Mouse (Mus musculus) stomach, postnatal 0 days (tissue): ENCODE measurements around the gene Ltb4r2. TPM values are rescaled to one million over a fixed set of nuclear protein-coding genes. Genes with fewer than 3 reads are reported as not detected.
"Not testable (repeated sequence)": the region's sequence is repeated elsewhere in the genome, so short reads cannot be mapped to it uniquely, and the experiment has no call there.

Experiments
- ATAC-seq: fragments of 200-750 bp; cut with Nextera tagmentation; 2 replicates; pipeline ENCODE4 v1.8.0; 2017; ENCODE audit not compliant: low FRiP score, low TSS enrichment
- DNase-seq: peaks from one replicate; pipeline ENCODE4 v3.0.0-alpha.2; 2016; ENCODE audit warnings: low spot score
- H3K27ac ChIP-seq: fragments of 300-500 bp; sonication (generic); replicated peaks from 2 replicates; pipeline ENCODE4 v1.5.1; 2014; ENCODE audit warnings: mild to moderate bottlenecking, control low read depth
- H3K27me3 ChIP-seq: fragments of 300-500 bp; sonication (generic); 2 replicates; pipeline ENCODE4 v1.6.1; 2014; ENCODE audit warnings: low read length; ENCODE audit not compliant: control insufficient read depth, insufficient read depth
- H3K36me3 ChIP-seq: fragments of 300-500 bp; sonication (generic); 2 replicates; pipeline ENCODE4 v1.6.1; 2014; ENCODE audit warnings: low read length, mixed read lengths; ENCODE audit not compliant: control insufficient read depth, insufficient read depth
- H3K4me1 ChIP-seq: fragments of 300-500 bp; sonication (generic); replicated peaks from 2 replicates; pipeline ENCODE4 v1.6.1; 2014; ENCODE audit warnings: antibody characterized with exemption; ENCODE audit not compliant: control insufficient read depth, insufficient read depth
- H3K4me2 ChIP-seq: fragments of 300-500 bp; sonication (generic); replicated peaks from 2 replicates; pipeline ENCODE4 v1.6.1; 2014; ENCODE audit warnings: low read depth, mild to moderate bottlenecking, control low read depth, moderate library complexity
- H3K4me3 ChIP-seq: fragments of 300-500 bp; sonication (generic); 2 replicates; pipeline ENCODE4 v1.5.1; 2014; ENCODE audit warnings: low read depth, low read length, control low read depth
- H3K9ac ChIP-seq: fragments of 300-500 bp; sonication (generic); 2 replicates; pipeline ENCODE4 v1.6.1; 2014; ENCODE audit warnings: mild to moderate bottlenecking, low read length, control low read depth, mixed read lengths
- H3K9me3 ChIP-seq: fragments of 300-500 bp; sonication (generic); 2 replicates; pipeline ENCODE4 v1.6.1; 2016; ENCODE audit warnings: low read length; ENCODE audit not compliant: control insufficient read depth
- CTCF ChIP-seq: IDR thresholded peaks from 2 replicates; pipeline ENCODE4 v1.5.1; 2016; ENCODE audit warnings: antibody characterized with exemption, low read depth, mild to moderate bottlenecking, moderate library complexity
- EP300 ChIP-seq: optimal IDR thresholded peaks from 2 replicates; pipeline ENCODE3; 2016; ENCODE audit warnings: antibody characterized with exemption
- WGBS: fragments of 180-500 bp; shearing (Covaris S2); extraction: QIAGEN DNeasy Blood & Tissue Kit; methylation state at CpG from one replicate; pipeline ENCODE4 v1.1.7; 2014; 5-methylcytosine and 5-hydroxymethylcytosine counted together
- polyA plus RNA-seq: library from polyadenylated mRNA; unstranded; fragments of >200 nt; fragmentation: Nextera tagmentation; extraction: Ambion mirVana; gene quantifications from 2 replicates; pipeline ENCODE4 v1.2.1, GENCODE M21; 2015

The Ltb4r2 gene
- polyA plus RNA-seq, 1 experiment from 2014 or later: 3.2 TPM

- peak; percentile 91 for TF ChIP-seq CTCF
- no peak for TF ChIP-seq EP300
- Histone ChIP-seq H3K36me3 (peaks cover 15% of the 10 kb centered on the region; the same call in 1 of the 2 replicates), H3K4me1 (peaks cover 3% of the 10 kb centered on the region; the same call in 1 of the 2 replicates), H3K9me3 (no peaks in the 10 kb centered on the region), H3K9ac (no peak within 1 kb of the TSS), H3K27ac (peak within 1 kb of the TSS; percentile 63), H3K27me3 (no peaks in the 10 kb centered on the region), H3K4me3 (peak within 1 kb of the TSS; percentile 15), H3K4me2 (peak within 1 kb of the TSS; percentile 29)
- DNase-seq: peak; percentile 78
- WGBS: 13% methylated on average over 8 of the region's 8 CpGs
- ATAC-seq: peak; percentile 79
Observed at GRCm38 (mm10) chr14:55758363-55758784, 2.9 kb upstream of the Ltb4r2 start, which contains the start of gene Cideb. Gene Cideb, minus strand, starts transcription at chr14:55758458.

GRCm38 (mm10) chr14:55760156-55760555, 1.1 kb upstream of the Ltb4r2 start:
- WGBS: 0% methylated on average over 5 of the region's 6 CpGs
- Histone ChIP-seq H3K4me2 (peak overlapping the region; percentile 50), H3K9ac (peak overlapping the region; percentile 45; the same call in 1 of the 2 replicates), H3K4me3 (peak overlapping the region; percentile 17; the same call in 1 of the 2 replicates)
- ATAC-seq (peak; percentile 22; the same call in 1 of the 2 replicates), DNase-seq (peak; percentile 87)
- H3K27ac ChIP-seq, H3K36me3 ChIP-seq, H3K4me1 ChIP-seq, H3K27me3 ChIP-seq, H3K9me3 ChIP-seq: not testable (repeated sequence)
- peak; percentile 81 for TF ChIP-seq CTCF

GRCm38 (mm10) chr14:55762001-55762821, 983 bp downstream of the Ltb4r2 start:
- Histone ChIP-seq H3K4me3 (peak overlapping the region; percentile 51), H3K36me3 (no peaks in the 10 kb centered on the region), H3K27ac (peak overlapping the region; percentile 85), H3K4me1 (peaks cover 3% of the 10 kb centered on the region; the same call in 1 of the 2 replicates), H3K9ac (peak overlapping the region; percentile 76), H3K4me2 (peak overlapping the region; percentile 98), H3K27me3 (no peaks in the 10 kb centered on the region), H3K9me3 (no peaks in the 10 kb centered on the region)
- TF ChIP-seq EP300: no peak
- peak; percentile 52 for TF ChIP-seq CTCF
- WGBS: 1% methylated on average over 74 of the region's 77 CpGs
- peak; percentile 54 for ATAC-seq
- peak; percentile 56 for DNase-seq

- no peak for DNase-seq
- Histone ChIP-seq H3K27ac (peak overlapping the region; percentile 85), H3K9me3 (no peaks in the 10 kb centered on the region), H3K4me2 (peak overlapping the region; percentile 98), H3K36me3 (no peaks in the 10 kb centered on the region), H3K9ac (no peak overlapping the region), H3K4me3 (no peak overlapping the region), H3K27me3 (no peaks in the 10 kb centered on the region), H3K4me1 (peaks cover 5% of the 10 kb centered on the region; the same call in 1 of the 2 replicates)
- TF ChIP-seq EP300: no peak
- no peak for TF ChIP-seq CTCF
- WGBS: 40% methylated on average over 7 of the region's 7 CpGs
- ATAC-seq: no peak
Observed at GRCm38 (mm10) chr14:55763166-55763565, 1.9 kb downstream of the Ltb4r2 start.

- WGBS: 64% methylated on average over 4 of the region's 4 CpGs
- no peaks in the 10 kb centered on the region for H3K36me3 ChIP-seq
Observed at GRCm38 (mm10) chr14:55765696-55766095, 4.5 kb downstream of the Ltb4r2 start, which contains the start of gene Ltb4r1. Gene Ltb4r1, plus strand, starts transcription at chr14:55765962.

More at GRCm38 (mm10) chr14:55765696-55766095, 4.5 kb downstream of the Ltb4r2 start, which contains the start of gene Ltb4r1:
- TF ChIP-seq EP300 (no peak), CTCF (no peak)
- Histone ChIP-seq H3K27me3 (no peaks in the 10 kb centered on the region), H3K9me3 (no peaks in the 10 kb centered on the region), H3K4me1 (peaks cover 5% of the 10 kb centered on the region; the same call in 1 of the 2 replicates), H3K4me2 (no peak within 1 kb of the TSS), H3K9ac (no peak within 1 kb of the TSS), H3K27ac (no peak within 1 kb of the TSS), H3K4me3 (no peak within 1 kb of the TSS)
- no peak for DNase-seq
- no peak for ATAC-seq
